Mouse (Mus musculus) myocyte (in vitro differentiated cells): ENCODE results near the gene Mthfd2l.

Experiments used
- CEBPB ChIP-seq: IDR thresholded peaks from 2 replicates; pipeline ENCODE4 v1.6.1; 2011; ENCODE audit warnings: mild to moderate bottlenecking, moderate library complexity; ENCODE audit not compliant: poor library complexity, insufficient read depth, severe bottlenecking
- POLR2A ChIP-seq: IDR thresholded peaks from one replicate; pipeline ENCODE4 v1.6.1; 2011; ENCODE audit warnings: low read depth, mild to moderate bottlenecking, control low read depth, moderate library complexity; ENCODE audit not compliant: insufficient read length
- POLR2AphosphoS2 ChIP-seq: IDR thresholded peaks from one replicate; pipeline ENCODE4 v1.6.1; 2011; ENCODE audit warnings: low read depth, control low read depth; ENCODE audit not compliant: insufficient read length
- TCF12 ChIP-seq: IDR thresholded peaks from one replicate; pipeline ENCODE4 v1.6.1; 2011; ENCODE audit warnings: mild to moderate bottlenecking, control low read depth; ENCODE audit not compliant: poor library complexity, insufficient read depth, severe bottlenecking

- TF ChIP-seq POLR2A (no peak), POLR2AphosphoS2 (no peak), CEBPB (peak; percentile 87), TCF12 (no peak)
Measured at GRCm38 (mm10) chr5:91036628-91037027, 105.7 kb downstream of the Mthfd2l start.
